Mouse (Mus musculus) layer of hippocampus, adult 2 months (tissue): ENCODE measurements at regions not wholly inside any gene's neighbourhood (a gene's known extent, or its start where the extent isn't known, plus 50 kb on each side); places are given as distances from the start of the nearest gene placed in this dataset.

Experiments used
- DNase-seq, 2 experiments: peaks; one replicate each; pipeline ENCODE4 v3.0.0; 2022; ENCODE audit warnings: low spot score in 2 of 2
- H3K27ac ChIP-seq: fragments of 200-600 bp; 2 replicates; pipeline ENCODE4 v1.8.1; 2022
- H3K4me3 ChIP-seq: fragments of 200-600 bp; 2 replicates; pipeline ENCODE4 v1.8.1; 2022; ENCODE audit warnings: mild to moderate bottlenecking
- CTCF ChIP-seq: fragments of 200-600 bp; conservative IDR thresholded peaks from 2 replicates; pipeline ENCODE4 v1.8.1; 2022; ENCODE audit warnings: antibody characterized with exemption, mild to moderate bottlenecking, moderate library complexity

DNA sequence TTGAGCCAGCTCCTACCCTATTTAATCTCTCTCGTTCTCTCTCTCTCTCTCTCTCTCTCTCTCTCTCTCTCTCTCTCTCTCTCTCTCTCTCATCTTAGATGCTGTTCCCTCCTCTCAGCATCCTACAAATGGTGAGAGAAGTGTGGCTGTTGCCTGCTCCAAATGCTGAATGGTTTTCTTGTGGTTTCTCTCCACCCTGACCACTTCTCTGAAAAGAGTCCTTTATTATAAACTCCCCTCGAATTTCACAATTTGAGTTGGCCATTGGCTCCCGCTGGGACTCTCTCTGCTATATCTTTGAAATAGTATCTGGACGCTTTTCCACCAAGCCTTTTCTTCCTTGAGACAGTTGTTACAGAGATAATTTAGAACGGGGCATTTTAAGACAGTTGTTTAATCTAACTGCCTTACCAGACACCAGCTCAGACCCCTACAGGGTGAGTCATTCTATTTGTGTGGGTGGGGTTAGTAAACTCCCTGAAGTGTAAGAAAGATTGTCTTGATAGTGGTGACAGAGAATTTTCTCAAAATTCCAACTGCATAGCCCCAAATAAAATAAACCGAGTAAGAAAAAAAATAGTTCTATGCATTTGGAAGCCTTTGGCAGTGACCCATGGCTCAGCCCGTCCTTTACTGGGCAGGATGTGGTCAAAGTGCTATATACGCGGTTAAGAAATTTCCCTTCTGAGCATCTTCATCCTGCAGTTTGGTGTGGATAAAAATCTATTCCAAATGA lies 58.7 kb upstream of the Ado start:
- Histone ChIP-seq H3K27ac (no peak overlapping the region), H3K4me3 (no peak overlapping the region)
- DNase-seq, result no peak
- TF ChIP-seq CTCF, result no peak

DNA sequence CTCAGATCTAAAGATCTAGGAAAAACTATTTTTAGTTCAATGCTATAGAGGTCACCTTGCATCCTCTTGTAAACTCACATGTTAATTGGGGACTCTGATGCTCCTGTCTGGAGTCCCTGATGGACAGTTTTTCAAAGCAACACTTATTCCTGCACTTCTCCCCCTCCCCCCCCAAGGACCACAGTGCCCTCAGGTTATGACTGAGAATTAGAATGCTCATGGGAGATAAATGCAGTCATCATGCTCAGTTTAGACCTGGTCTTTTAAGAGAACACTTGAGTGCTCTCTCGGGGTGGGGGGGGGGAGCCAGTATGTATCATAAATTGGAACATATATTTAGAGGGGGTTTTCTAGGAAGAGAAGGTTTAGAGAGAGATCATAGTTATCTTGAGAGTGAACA lies 58.0 kb upstream of the Ado start:
- no peak for DNase-seq
- no peak overlapping the region for H3K4me3 ChIP-seq
- H3K27ac ChIP-seq, result no peak overlapping the region
- no peak for TF ChIP-seq CTCF

DNA sequence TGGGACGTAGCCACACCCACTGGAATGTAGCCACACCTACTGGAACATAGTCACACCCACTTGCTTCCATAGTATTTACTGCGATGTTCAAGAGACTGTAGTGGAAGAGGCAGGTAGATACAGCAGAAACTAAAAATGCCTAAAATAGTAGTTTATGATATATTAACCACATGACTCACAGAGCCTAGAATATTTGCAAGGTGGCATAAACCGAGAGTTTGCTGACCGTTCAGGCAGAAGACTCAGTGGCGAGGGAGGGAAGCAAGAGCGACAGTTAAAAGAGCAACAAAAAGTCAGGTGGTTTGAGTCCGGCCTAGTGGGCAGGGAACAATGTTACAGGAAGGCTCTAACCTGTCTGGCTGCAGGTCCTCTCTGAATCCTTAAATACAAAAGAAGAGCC lies 50.6 kb upstream of the Ado start:
- no peak for TF ChIP-seq CTCF
- Histone ChIP-seq H3K4me3 (no peak overlapping the region), H3K27ac (no peak overlapping the region)
- no peak for DNase-seq

DNA sequence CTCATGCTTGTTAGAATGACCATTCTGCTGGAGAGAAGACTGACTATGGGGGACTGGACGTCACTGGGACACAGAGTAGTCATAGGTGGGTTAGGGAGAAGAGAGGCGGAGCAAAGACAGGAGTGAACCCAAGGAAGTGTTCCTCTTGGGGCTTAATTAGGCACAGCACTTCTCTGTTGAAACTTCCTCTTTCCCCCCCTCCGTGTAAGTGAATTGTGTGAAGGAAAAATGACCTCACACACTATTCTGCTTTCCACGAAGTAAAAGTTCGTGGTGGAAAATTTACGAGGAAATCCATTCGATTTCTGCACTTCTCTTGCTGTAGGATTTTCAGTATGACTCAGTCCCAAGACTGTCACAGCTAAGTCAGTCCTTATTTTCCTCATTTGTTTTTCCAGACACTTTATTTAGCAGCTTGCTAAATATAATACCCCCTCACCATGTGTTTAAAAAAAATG lies 49.9 kb upstream of the Ado start:
- DNase-seq, result no peak
- TF ChIP-seq CTCF, result no peak
- no peak overlapping the region for H3K27ac ChIP-seq
- H3K4me3 ChIP-seq, result no peak overlapping the region
